Mouse (Mus musculus) spleen, adult 2 months (tissue): ENCODE results near the gene Tyro3. TPM values are rescaled to one million over a fixed set of nuclear protein-coding genes. Genes with fewer than 3 reads are reported as not detected.

Experiments
- DNase-seq, 2 experiments: peaks; one replicate each; pipeline versions ENCODE4 v3.0.0 to v3.0.0-alpha.2; 2012 to 2021; ENCODE audit warnings: low spot score in 2 of 2, low read depth in 1 of 2
- H3K27ac ChIP-seq: fragments of 200-500 bp; 2 replicates; pipeline ENCODE4 v1.5.1; 2012; ENCODE audit warnings: low read length, inconsistent platforms; ENCODE audit not compliant: insufficient read depth
- H3K27me3 ChIP-seq: fragments of 200-500 bp; 2 replicates; pipeline ENCODE4 v1.6.1; 2012; ENCODE audit warnings: mild to moderate bottlenecking, moderate library complexity, low read length, inconsistent platforms; ENCODE audit not compliant: control insufficient read depth, insufficient read depth
- H3K36me3 ChIP-seq: fragments of 200-500 bp; 2 replicates; pipeline ENCODE4 v1.6.1; 2012; ENCODE audit warnings: mild to moderate bottlenecking, low read length, inconsistent platforms; ENCODE audit not compliant: control insufficient read depth, insufficient read depth
- H3K4me1 ChIP-seq: fragments of 200-500 bp; 2 replicates; pipeline ENCODE4 v1.6.1; 2011; ENCODE audit warnings: inconsistent platforms; ENCODE audit not compliant: control insufficient read depth, insufficient read depth, insufficient read length
- H3K4me3 ChIP-seq: fragments of 200-500 bp; 2 replicates; pipeline ENCODE4 v1.5.1; 2011; ENCODE audit warnings: mild to moderate bottlenecking, inconsistent platforms; ENCODE audit not compliant: insufficient read depth, insufficient read length; ENCODE audit errors: extremely low read depth
- CTCF ChIP-seq: fragments of 200-500 bp; IDR thresholded peaks from 2 replicates; pipeline ENCODE4 v1.5.1; 2011; ENCODE audit warnings: mild to moderate bottlenecking, inconsistent platforms; ENCODE audit not compliant: insufficient read depth, insufficient read length, insufficient replicate concordance; ENCODE audit errors: extremely low read depth
- POLR2A ChIP-seq: fragments of 200-500 bp; IDR thresholded peaks from 2 replicates; pipeline ENCODE4 v1.6.1; 2011; ENCODE audit warnings: low read depth, low read length, inconsistent platforms
- WGBS: fragments of 180-500 bp; shearing (Covaris S2); methylation state at CpG from one replicate; pipeline ENCODE4 v1.1.7; 2018; 5-methylcytosine and 5-hydroxymethylcytosine counted together
- polyA plus RNA-seq: library from polyadenylated mRNA; depleted of rRNA; stranded (reverse); fragments of >200 nt; gene quantifications from 2 replicates; pipeline ENCODE4 v1.2.3, GENCODE M21; 2012

The Tyro3 gene
- polyA plus RNA-seq, 1 experiment, result 1.7 TPM

DNA sequence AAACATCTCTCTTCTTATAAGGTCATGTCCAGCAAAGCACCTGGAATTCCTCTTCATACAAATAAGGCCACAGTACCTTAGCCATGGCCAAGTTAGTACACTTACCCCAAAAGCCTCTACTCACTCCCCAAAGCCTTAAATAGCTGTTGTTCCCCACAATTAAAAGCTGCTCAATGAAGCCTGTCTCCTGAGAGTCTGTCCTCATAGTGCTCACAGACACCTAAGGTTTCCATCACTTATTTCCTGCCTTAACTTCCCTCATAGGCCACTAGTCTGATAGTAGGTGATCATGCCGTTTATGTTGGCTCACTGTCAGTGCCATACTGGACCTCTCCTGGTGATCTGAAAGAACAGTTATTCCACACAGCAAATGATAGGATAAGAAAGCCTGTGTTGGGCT lies 35.3 kb upstream of the Tyro3 start:
- H3K27me3 ChIP-seq, result peaks cover 12% of the 10 kb centered on the region
- peak overlapping the region; percentile 22 for H3K27ac ChIP-seq
- no peak overlapping the region for H3K4me3 ChIP-seq
- peak in 1 of 2 experiments; percentile 17 for DNase-seq
- 0 out of 2 replicates have a peak, but pooled peaks cover 6% of the 10 kb centered on the region for H3K36me3 ChIP-seq
- H3K4me1 ChIP-seq, result peaks cover 12% of the 10 kb centered on the region; the same call in 1 of the 2 replicates
- TF ChIP-seq POLR2A (no peak), CTCF (no peak)
- WGBS, result 24% methylated on average over 1 of the region's 1 CpGs

DNA sequence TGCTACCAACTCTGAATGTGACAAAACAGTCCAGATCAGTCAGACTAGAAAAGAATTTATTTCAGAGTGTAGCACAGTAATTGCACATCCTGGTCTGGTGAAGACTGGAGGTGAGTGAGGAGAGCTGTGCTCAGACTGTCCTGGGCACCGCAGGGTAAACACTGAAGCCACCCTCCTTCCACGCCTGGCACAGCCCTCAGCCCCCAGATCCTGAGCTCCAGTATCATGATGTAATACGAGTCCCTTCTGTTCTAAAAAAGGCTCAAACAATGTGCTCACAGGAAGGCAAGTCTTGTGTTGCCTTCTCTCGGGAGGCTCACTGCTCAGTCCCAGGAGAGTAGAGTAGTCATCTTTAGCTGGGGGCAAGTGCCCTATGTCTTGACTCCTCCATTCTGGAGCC lies 33.6 kb upstream of the Tyro3 start:
- TF ChIP-seq POLR2A (no peak), CTCF (no peak)
- 64% methylated on average over 4 of the region's 4 CpGs for WGBS
- Histone ChIP-seq H3K36me3 (peaks cover 13% of the 10 kb centered on the region; the same call in 1 of the 2 replicates), H3K27me3 (no peaks in the 10 kb centered on the region), H3K4me1 (peaks cover 10% of the 10 kb centered on the region; the same call in 1 of the 2 replicates), H3K4me3 (no peak overlapping the region), H3K27ac (no peak overlapping the region)
- DNase-seq, result no peak

DNA sequence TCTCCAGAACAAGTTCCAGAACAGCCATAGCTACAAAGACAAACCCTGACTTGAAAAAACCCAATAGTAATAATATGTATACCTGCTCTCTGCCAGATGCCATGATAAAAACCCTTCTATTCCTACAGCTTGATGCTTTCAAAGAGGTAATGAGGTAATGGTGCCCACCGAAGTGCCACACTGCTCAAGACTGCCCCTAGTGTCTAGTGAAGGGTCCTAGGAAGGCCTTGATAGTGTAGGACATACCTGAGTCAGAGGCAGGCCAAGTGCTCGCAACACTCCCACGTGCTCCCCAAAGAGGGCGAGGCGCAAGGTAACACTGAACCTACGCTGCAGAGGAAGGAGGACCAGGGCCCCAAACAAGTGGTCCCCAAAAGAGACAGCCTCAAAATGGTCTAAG lies 30.3 kb upstream of the Tyro3 start:
- no peak overlapping the region for H3K27ac ChIP-seq
- DNase-seq, result no peak
- H3K27me3 ChIP-seq, result no peaks in the 10 kb centered on the region; the same call in 1 of the 2 replicates
- peaks cover 38% of the 10 kb centered on the region for H3K36me3 ChIP-seq
- no peak overlapping the region for H3K4me3 ChIP-seq
- peaks cover 3% of the 10 kb centered on the region; the same call in 1 of the 2 replicates for H3K4me1 ChIP-seq
- TF ChIP-seq POLR2A, result no peak
- TF ChIP-seq CTCF, result peak; percentile 9; the same call in 1 of the 2 replicates
- 91% methylated on average over 6 of the region's 6 CpGs for WGBS

DNA sequence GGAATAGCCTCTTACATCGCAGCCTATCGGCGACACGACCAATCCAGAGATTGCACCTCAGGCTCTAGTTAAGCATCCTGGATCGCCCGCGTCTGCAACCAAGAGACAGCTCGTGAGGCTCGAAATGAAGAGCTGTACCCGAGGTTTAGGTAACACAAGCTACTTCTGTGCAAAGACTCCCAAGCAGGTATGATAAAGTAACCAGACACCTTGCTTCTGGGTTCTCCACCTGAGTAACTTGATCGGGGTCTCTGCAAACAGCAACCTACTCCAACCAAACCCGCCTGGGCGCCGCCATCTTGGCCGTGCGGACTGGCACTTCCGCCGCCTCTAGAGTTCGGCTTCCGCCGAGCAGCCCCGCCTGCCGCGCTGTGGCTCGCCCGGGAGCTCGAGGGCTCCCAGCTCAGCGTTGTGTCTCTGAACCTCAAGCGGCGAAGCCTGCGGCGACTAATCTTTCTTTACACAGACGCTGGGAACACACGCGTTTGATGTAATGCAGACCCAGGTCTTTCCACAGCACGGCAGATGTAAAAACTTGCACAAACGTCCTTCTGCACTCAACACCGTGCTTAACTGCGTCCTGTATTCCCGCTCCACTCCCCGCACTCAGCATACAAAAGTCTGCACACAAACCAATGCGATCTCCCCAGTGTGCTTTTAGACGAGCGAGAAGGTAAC lies 10.2 kb upstream of the Tyro3 start, which contains the start of gene Rpap1:
TSS of gene Rpap1 (minus strand) at position 332 of the 678 bp plus-strand sequence.
- Histone ChIP-seq H3K4me3 (peak within 1 kb of the TSS; percentile 85), H3K27me3 (peaks cover 1% of the 10 kb centered on the region; the same call in 1 of the 2 replicates), H3K36me3 (peaks cover 1% of the 10 kb centered on the region; the same call in 1 of the 2 replicates), H3K27ac (peak within 1 kb of the TSS; percentile 44; the same call in 1 of the 2 replicates), H3K4me1 (no peaks in the 10 kb centered on the region)
- WGBS, result under 1% methylated on average over 44 of the region's 44 CpGs
- peak; percentile 84 for TF ChIP-seq POLR2A
- TF ChIP-seq CTCF, result no peak
- peak; percentile 23 to 79 for DNase-seq

GRCm38 (mm10) chr2:119789996-119790395 lies 7.5 kb upstream of the Tyro3 start:
- no peaks in the 10 kb centered on the region for H3K36me3 ChIP-seq

GRCm38 (mm10) chr2:119798246-119798927 lies 854 bp downstream of the Tyro3 start:
- WGBS, result 15% methylated on average over 13 of the region's 13 CpGs
- peak in 1 of 2 experiments; percentile 31 for DNase-seq
- Histone ChIP-seq H3K36me3 (no peaks in the 10 kb centered on the region), H3K4me3 (no peak overlapping the region), H3K4me1 (peaks cover 7% of the 10 kb centered on the region), H3K27me3 (peaks cover 13% of the 10 kb centered on the region), H3K27ac (no peak overlapping the region)
- TF ChIP-seq CTCF, result peak; percentile 41; the same call in 1 of the 2 replicates
- no peak for TF ChIP-seq POLR2A

More at GRCm38 (mm10) chr2:119789996-119790395, 7.5 kb upstream of the Tyro3 start:
- no peak for DNase-seq
- Histone ChIP-seq H3K4me1 (no peaks in the 10 kb centered on the region), H3K27me3 (peaks cover 1% of the 10 kb centered on the region; the same call in 1 of the 2 replicates), H3K27ac (no peak overlapping the region), H3K4me3 (no peak overlapping the region)
- WGBS, result 90% methylated on average over 2 of the region's 2 CpGs
- TF ChIP-seq CTCF, result no peak
- TF ChIP-seq POLR2A, result no peak
